Mouse (Mus musculus) kidney, embryonic 14.5 days (tissue): Measurements from ENCODE around the gene Prpf4b. TPM values are rescaled to one million over a fixed set of nuclear protein-coding genes. Genes with fewer than 3 reads are reported as not detected.
"Not testable (repeated sequence)": the region's sequence is repeated elsewhere in the genome, so short reads cannot be mapped to it uniquely, and the experiment has no call there.

Experiments used
- ATAC-seq: fragments of 200-750 bp; cut with Nextera tagmentation; 2 replicates; pipeline ENCODE4 v1.8.0; 2017; ENCODE audit warnings: moderate number of reproducible peaks, mild to moderate bottlenecking, moderate TSS enrichment, moderate library complexity; ENCODE audit not compliant: low FRiP score, low TSS enrichment
- H3K27ac ChIP-seq: fragments of 300-500 bp; sonication (generic); 2 replicates; pipeline ENCODE4 v1.5.1; 2014; ENCODE audit warnings: low read depth, mild to moderate bottlenecking, low read length, moderate library complexity, mixed read lengths
- H3K27me3 ChIP-seq: fragments of 300-500 bp; sonication (generic); 2 replicates; pipeline ENCODE4 v1.6.1; 2014; ENCODE audit warnings: mild to moderate bottlenecking, low read length; ENCODE audit not compliant: control insufficient read depth, insufficient read depth
- H3K36me3 ChIP-seq: fragments of 300-500 bp; sonication (generic); 2 replicates; pipeline ENCODE4 v1.6.1; 2014; ENCODE audit warnings: low read length, mixed read lengths; ENCODE audit not compliant: control insufficient read depth, insufficient read depth
- H3K4me1 ChIP-seq: fragments of 300-500 bp; sonication (generic); 2 replicates; pipeline ENCODE4 v1.6.1; 2014; ENCODE audit warnings: low read length, mixed read lengths; ENCODE audit not compliant: control insufficient read depth, insufficient read depth
- H3K4me2 ChIP-seq: fragments of 300-500 bp; sonication (generic); replicated peaks from 2 replicates; pipeline ENCODE4 v1.6.1; 2014; ENCODE audit warnings: low read depth, mild to moderate bottlenecking, low read length
- H3K4me3 ChIP-seq: fragments of 300-500 bp; sonication (generic); 2 replicates; pipeline ENCODE4 v1.5.1; 2014; ENCODE audit warnings: mild to moderate bottlenecking, low read length
- H3K9ac ChIP-seq: fragments of 300-500 bp; sonication (generic); 2 replicates; pipeline ENCODE4 v1.6.1; 2014; ENCODE audit warnings: low read depth, mild to moderate bottlenecking, low read length, moderate library complexity
- H3K9me3 ChIP-seq: fragments of 300-500 bp; sonication (generic); 2 replicates; pipeline ENCODE4 v1.6.1; 2016; ENCODE audit warnings: low read length; ENCODE audit not compliant: control insufficient read depth
- WGBS: fragments of 180-500 bp; shearing (Covaris S2); extraction: QIAGEN DNeasy Blood & Tissue Kit; methylation state at CpG from one replicate; pipeline ENCODE4 v1.1.7; 2014; 5-methylcytosine and 5-hydroxymethylcytosine counted together
- polyA plus RNA-seq: library from polyadenylated mRNA; unstranded; fragments of >200 nt; fragmentation: Nextera tagmentation; extraction: Ambion mirVana; gene quantifications from 2 replicates; pipeline ENCODE4 v1.2.1, GENCODE M21; 2014

Prpf4b gene
- polyA plus RNA-seq, 1 experiment from 2014 or later: 89.3 TPM

DNA sequence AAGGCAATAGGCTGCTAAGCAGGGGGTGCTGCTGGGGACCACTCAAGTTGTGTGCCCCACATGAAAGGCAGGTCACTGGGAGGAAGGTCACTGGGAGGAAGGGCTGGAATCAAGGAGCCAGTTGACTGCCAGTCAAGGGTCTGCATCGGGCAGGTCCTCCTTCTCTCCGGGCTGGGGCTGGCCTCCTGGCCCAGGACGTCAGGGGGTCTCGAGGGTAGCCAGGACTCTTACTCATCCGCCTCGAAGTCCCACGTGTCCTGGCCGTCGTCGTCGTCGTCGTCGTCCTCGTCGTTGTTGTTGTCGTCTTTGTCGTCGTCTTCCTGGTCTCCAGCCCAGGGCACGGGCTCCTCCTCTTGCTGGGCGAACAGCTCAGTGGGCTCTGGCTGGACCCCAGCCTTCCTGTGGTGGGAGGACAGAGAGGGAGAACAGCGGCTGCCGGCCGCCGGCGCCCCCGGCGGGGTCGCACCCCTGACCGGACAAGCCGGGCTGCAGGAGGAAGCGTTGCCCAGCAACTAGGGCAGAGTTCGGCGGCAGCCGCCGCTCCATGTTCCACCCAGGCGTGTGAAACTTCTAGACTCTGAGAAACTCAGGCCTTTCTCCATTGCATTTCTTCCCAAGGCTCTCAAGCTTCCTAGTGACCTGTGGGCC is 41.5 kb downstream of the Prpf4b start:
- Histone ChIP-seq H3K36me3 (no peaks in the 10 kb centered on the region), H3K4me2 (peak overlapping the region; percentile 51), H3K27me3 (no peaks in the 10 kb centered on the region), H3K4me3 (peak overlapping the region; percentile 21), H3K27ac (no peak overlapping the region), H3K9me3 (no peaks in the 10 kb centered on the region), H3K4me1 (0 out of 2 replicates have a peak, but pooled peaks cover 5% of the 10 kb centered on the region), H3K9ac (peak overlapping the region; percentile 40; the same call in 1 of the 2 replicates)
- ATAC-seq: peak; percentile 92
- WGBS: 38% methylated on average over 36 of the region's 37 CpGs

- Histone ChIP-seq H3K27ac (no peak within 1 kb of the TSS), H3K4me2 (no peak within 1 kb of the TSS), H3K27me3 (no peaks in the 10 kb centered on the region), H3K4me3 (no peak within 1 kb of the TSS), H3K9me3 (no peaks in the 10 kb centered on the region), H3K36me3 (no peaks in the 10 kb centered on the region), H3K9ac (no peak within 1 kb of the TSS), H3K4me1 (no peaks in the 10 kb centered on the region)
- WGBS: 80% methylated on average over 4 of the region's 4 CpGs
- ATAC-seq: no peak
Observed at GRCm38 (mm10) chr13:34924210-34924609, 49.1 kb downstream of the Prpf4b start, which contains the start of the genes Fam217a and 4933417A18Rik. TSS of gene Fam217a (minus strand) at chr13:34924310. TSS of gene 4933417A18Rik (plus strand) at chr13:34924409.

- Histone ChIP-seq H3K27ac (no peak overlapping the region), H3K27me3 (no peaks in the 10 kb centered on the region), H3K4me3 (no peak overlapping the region), H3K36me3 (no peaks in the 10 kb centered on the region), H3K9me3 (no peaks in the 10 kb centered on the region), H3K9ac (no peak overlapping the region), H3K4me1 (no peaks in the 10 kb centered on the region), H3K4me2 (no peak overlapping the region)
- ATAC-seq: no peak
- WGBS: 78% methylated on average over 10 of the region's 10 CpGs
Observed at GRCm38 (mm10) chr13:34934931-34935644, 60.0 kb downstream of the Prpf4b start.

- Histone ChIP-seq H3K9me3 (no peaks in the 10 kb centered on the region), H3K9ac (no peak overlapping the region), H3K36me3 (no peaks in the 10 kb centered on the region), H3K27ac (no peak overlapping the region), H3K4me1 (no peaks in the 10 kb centered on the region), H3K27me3 (no peaks in the 10 kb centered on the region), H3K4me2 (no peak overlapping the region), H3K4me3 (no peak overlapping the region)
- ATAC-seq: no peak
Observed at GRCm38 (mm10) chr13:34942370-34942769, 67.3 kb downstream of the Prpf4b start.

DNA sequence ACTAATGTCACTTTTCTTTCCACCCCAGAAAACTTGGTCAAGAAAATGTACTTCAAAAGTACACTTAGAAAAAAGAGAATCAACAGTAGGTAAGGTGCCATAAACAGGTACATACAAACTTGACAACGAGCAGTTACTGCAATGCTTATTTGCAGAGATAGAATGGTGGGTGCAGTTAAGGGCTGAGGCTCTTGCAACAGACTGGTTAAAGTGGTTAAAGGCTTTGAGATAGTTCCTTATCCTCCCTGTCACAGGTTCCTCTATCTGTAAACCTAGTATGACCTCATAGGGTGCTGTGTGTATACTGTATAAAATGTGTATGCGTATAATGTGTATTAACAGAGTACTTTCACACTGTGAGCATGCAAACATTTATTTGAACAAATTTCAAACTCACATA is 76.3 kb downstream of the Prpf4b start:
- not testable (repeated sequence) for H3K9me3 ChIP-seq, ATAC-seq, H3K4me3 ChIP-seq, H3K4me2 ChIP-seq, H3K27me3 ChIP-seq, H3K9ac ChIP-seq, H3K36me3 ChIP-seq, H3K4me1 ChIP-seq, H3K27ac ChIP-seq
- 90% methylated on average over 2 of the region's 2 CpGs for WGBS

Other genes starting within 250 kb of the Prpf4b start
- 7.8 and 9.4 TPM in 2 replicates for gene Pxdc1, start 221.8 kb upstream of the Prpf4b start, polyA plus RNA-seq
- not detected in 2 replicates for gene Fam50b, start 140.5 kb upstream of the Prpf4b start, polyA plus RNA-seq
- 5.1 and 6.0 TPM in 2 replicates for gene Fam217a, start 49.0 kb downstream of the Prpf4b start, polyA plus RNA-seq
- not detected in 2 replicates for gene 4933417A18Rik, start 49.1 kb downstream of the Prpf4b start, polyA plus RNA-seq
- 1.7 and 3.1 TPM in 2 replicates for gene Eci3, start 88.5 kb downstream of the Prpf4b start, polyA plus RNA-seq
- 139 and 141 TPM in 2 replicates for gene Eci2, start 151.8 kb downstream of the Prpf4b start, polyA plus RNA-seq